Mouse (Mus musculus): ENCODE results near the gene Ocln. TPM values are rescaled to one million over a fixed set of nuclear protein-coding genes. Genes with fewer than 3 reads are reported as not detected.

Ocln gene
- polyA plus RNA-seq, 1 experiment from 2014 or later: 14.6 TPM

DNA sequence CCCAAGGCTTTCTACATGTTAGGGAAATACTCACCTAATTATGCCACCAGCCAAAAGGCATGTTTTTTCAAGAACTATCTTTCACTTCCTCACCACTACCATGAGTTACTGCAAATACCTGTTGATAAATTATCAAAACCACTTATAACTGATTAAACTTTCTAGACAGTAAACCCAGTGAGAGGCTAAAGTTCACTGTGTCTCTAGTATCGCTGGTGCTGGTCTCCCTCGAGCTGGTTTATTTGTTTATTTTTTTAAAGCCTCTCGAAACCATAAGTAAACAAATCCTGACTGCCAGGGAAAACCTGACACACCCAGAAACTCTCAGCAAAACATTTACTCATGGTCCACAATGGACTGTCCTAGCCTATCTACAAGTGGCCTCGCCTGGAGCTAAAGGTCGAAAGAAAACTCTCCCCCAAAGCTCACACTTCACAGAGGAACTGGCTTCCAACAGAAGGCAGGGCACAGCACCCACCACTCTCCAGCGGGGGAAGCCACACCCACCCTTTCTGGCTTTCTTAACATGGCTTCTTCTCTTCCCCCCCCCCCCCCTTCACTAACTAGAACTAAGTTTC lies 19.6 kb downstream of the Ocln start:
- peak; percentile 98 for ATAC-seq
- H3K9ac ChIP-seq (replicated peaks): no peak overlapping the region
- no peaks in the 10 kb centered on the region for H3K27me3 ChIP-seq (ENCODE audit: insufficient read depth, low read length)
- DNase-seq: peak; percentile 38
- H3K4me2 ChIP-seq (ENCODE audit: low read depth, low read length): no peak overlapping the region
- H3K36me3 ChIP-seq (replicated peaks; ENCODE audit: insufficient read depth, low read length): no peaks in the 10 kb centered on the region; the same call in 1 of the 2 replicates
- H3K9me3 ChIP-seq (ENCODE audit: low read length): no peaks in the 10 kb centered on the region
- no peak overlapping the region for H3K4me3 ChIP-seq (ENCODE audit: low read depth, low read length)
- WGBS (ENCODE audit: insufficient replicate concordance): 28% methylated on average over 6 of the region's 6 CpGs
- H3K27ac ChIP-seq (ENCODE audit: low read depth): peak overlapping the region; percentile 91
- 0 out of 2 replicates have a peak, but pooled peaks cover 2% of the 10 kb centered on the region for H3K4me1 ChIP-seq (ENCODE audit: insufficient read depth)
- TF ChIP-seq EP300 (IDR thresholded peaks at IDR 0.05; ENCODE audit: low read depth) (0 out of 2 replicates have a peak, but pooled peaks have one; percentile 23), CTCF (IDR thresholded peaks at IDR 0.05; ENCODE audit: low read depth) (no peak)

DNA sequence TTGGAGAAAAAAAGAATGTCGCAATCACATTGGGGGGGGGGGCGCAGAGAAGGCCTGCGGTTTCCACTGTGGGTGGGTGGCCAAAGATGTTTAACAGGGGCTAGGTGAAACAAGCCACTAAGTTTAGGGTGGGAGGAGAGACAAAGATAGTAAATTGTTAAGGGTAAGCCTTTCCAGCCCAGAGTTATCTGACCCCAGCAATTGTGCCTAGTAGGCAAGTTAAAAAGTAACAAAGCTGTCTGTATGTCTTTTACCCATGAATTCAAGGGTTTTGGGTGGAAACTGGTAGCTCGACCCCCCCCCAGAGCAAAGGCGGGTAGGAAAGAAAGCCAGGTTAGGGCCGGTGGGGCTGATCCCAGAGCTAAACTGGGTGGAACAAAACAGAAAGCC lies 25.9 kb downstream of the Ocln start:
- Histone ChIP-seq H3K36me3 (replicated peaks; ENCODE audit: insufficient read depth, low read length) (no peaks in the 10 kb centered on the region; the same call in 1 of the 2 replicates), H3K9me3 (ENCODE audit: low read length) (no peaks in the 10 kb centered on the region), H3K4me3 (ENCODE audit: low read depth, low read length) (no peak overlapping the region), H3K4me1 (ENCODE audit: insufficient read depth) (peaks cover 19% of the 10 kb centered on the region), H3K27ac (ENCODE audit: low read depth) (peak overlapping the region; percentile 64), H3K9ac (replicated peaks) (no peak overlapping the region), H3K4me2 (ENCODE audit: low read depth, low read length) (peak overlapping the region; percentile 28; the same call in 1 of the 2 replicates), H3K27me3 (ENCODE audit: insufficient read depth, low read length) (no peaks in the 10 kb centered on the region)
- 44% methylated on average over 6 of the region's 6 CpGs for WGBS (ENCODE audit: insufficient replicate concordance)
- TF ChIP-seq EP300 (IDR thresholded peaks at IDR 0.05; ENCODE audit: low read depth) (no peak), CTCF (IDR thresholded peaks at IDR 0.05; ENCODE audit: low read depth) (no peak)
- DNase-seq (no peak), ATAC-seq (no peak)

GRCm38 (mm10) chr13:100525935-100526648 lies 26.4 kb downstream of the Ocln start:
- DNase-seq: no peak
- peak; percentile 40; the same call in 1 of the 2 replicates for ATAC-seq
- no peak overlapping the region for H3K9ac ChIP-seq (replicated peaks)
- no peaks in the 10 kb centered on the region for H3K27me3 ChIP-seq (ENCODE audit: insufficient read depth, low read length)
- H3K4me1 ChIP-seq (ENCODE audit: insufficient read depth): peaks cover 19% of the 10 kb centered on the region
- TF ChIP-seq EP300 (IDR thresholded peaks at IDR 0.05; ENCODE audit: low read depth): no peak
- no peak for TF ChIP-seq CTCF (IDR thresholded peaks at IDR 0.05; ENCODE audit: low read depth)
- H3K4me2 ChIP-seq (ENCODE audit: low read depth, low read length): peak overlapping the region; percentile 28; the same call in 1 of the 2 replicates
- 51% methylated on average over 6 of the region's 6 CpGs for WGBS (ENCODE audit: insufficient replicate concordance)
- no peaks in the 10 kb centered on the region for H3K9me3 ChIP-seq (ENCODE audit: low read length)
- no peak overlapping the region for H3K4me3 ChIP-seq (ENCODE audit: low read depth, low read length)
- H3K36me3 ChIP-seq (replicated peaks; ENCODE audit: insufficient read depth, low read length): no peaks in the 10 kb centered on the region; the same call in 1 of the 2 replicates
- H3K27ac ChIP-seq (ENCODE audit: low read depth): peak overlapping the region; percentile 64

- ATAC-seq (no peak), DNase-seq (no peak)
- no peak for TF ChIP-seq EP300 (IDR thresholded peaks at IDR 0.05; ENCODE audit: low read depth)
- no peak for TF ChIP-seq CTCF (IDR thresholded peaks at IDR 0.05; ENCODE audit: low read depth)
- Histone ChIP-seq H3K36me3 (replicated peaks; ENCODE audit: insufficient read depth, low read length) (no peaks in the 10 kb centered on the region; the same call in 1 of the 2 replicates), H3K9me3 (ENCODE audit: low read length) (no peaks in the 10 kb centered on the region), H3K27me3 (ENCODE audit: insufficient read depth, low read length) (no peaks in the 10 kb centered on the region), H3K27ac (ENCODE audit: low read depth) (no peak overlapping the region), H3K4me2 (ENCODE audit: low read depth, low read length) (no peak overlapping the region), H3K4me3 (ENCODE audit: low read depth, low read length) (no peak overlapping the region), H3K4me1 (ENCODE audit: insufficient read depth) (peaks cover 19% of the 10 kb centered on the region), H3K9ac (replicated peaks) (no peak overlapping the region)
- 71% methylated on average over 6 of the region's 6 CpGs for WGBS (ENCODE audit: insufficient replicate concordance)
Observed at GRCm38 (mm10) chr13:100524896-100525295, 27.6 kb downstream of the Ocln start.

GRCm38 (mm10) chr13:100523698-100524097 lies 28.8 kb downstream of the Ocln start:
- Histone ChIP-seq H3K9me3 (ENCODE audit: low read length) (no peaks in the 10 kb centered on the region), H3K4me3 (ENCODE audit: low read depth, low read length) (no peak overlapping the region), H3K4me1 (ENCODE audit: insufficient read depth) (peaks cover 19% of the 10 kb centered on the region), H3K27me3 (ENCODE audit: insufficient read depth, low read length) (no peaks in the 10 kb centered on the region), H3K36me3 (replicated peaks; ENCODE audit: insufficient read depth, low read length) (no peaks in the 10 kb centered on the region; the same call in 1 of the 2 replicates), H3K9ac (replicated peaks) (no peak overlapping the region), H3K4me2 (ENCODE audit: low read depth, low read length) (no peak overlapping the region), H3K27ac (ENCODE audit: low read depth) (0 out of 2 replicates have a peak overlapping the region, but pooled peaks have one; percentile 34)
- ATAC-seq: peak; percentile 57
- DNase-seq: no peak
- WGBS (ENCODE audit: insufficient replicate concordance): 61% methylated on average over 2 of the region's 2 CpGs
- TF ChIP-seq EP300 (IDR thresholded peaks at IDR 0.05; ENCODE audit: low read depth): no peak
- no peak for TF ChIP-seq CTCF (IDR thresholded peaks at IDR 0.05; ENCODE audit: low read depth)

Measured in liver, postnatal 0 days (tissue).